Mouse (Mus musculus) neutrophil, adult 5-6 weeks (primary cell): ENCODE data around the gene Clmp. TPM values are rescaled to one million over a fixed set of nuclear protein-coding genes. Genes with fewer than 3 reads are reported as not detected.

ENCODE experiments used
- ATAC-seq: fragments of 151-379, 151-347 bp; 2 replicates; pipeline ENCODE4 v1.8.0; 2017; ENCODE audit warnings: mild to moderate bottlenecking, moderate TSS enrichment; ENCODE audit not compliant: insufficient number of reproducible peaks, poor library complexity, low FRiP score, severe bottlenecking; ENCODE audit errors: extremely low read depth
- total RNA-seq: library from RNA; stranded (forward); fragments of 200-1000 nt; gene quantifications from 2 replicates; pipeline ENCODE4 v1.2.3, GENCODE M21; 2017

Clmp gene
- total RNA-seq, 1 experiment from 2014 or later: 0.81 TPM

GRCm38 (mm10) chr9:40687053-40687452, 1.3 kb downstream of the Clmp start:
- no peak for ATAC-seq

GRCm38 (mm10) chr9:40687553-40687952, 1.8 kb downstream of the Clmp start:
- ATAC-seq: no peak

- no peak for ATAC-seq
Measured at GRCm38 (mm10) chr9:40690511-40690910, 4.7 kb downstream of the Clmp start.

GRCm38 (mm10) chr9:40693026-40693425, 7.3 kb downstream of the Clmp start:
- no peak for ATAC-seq

GRCm38 (mm10) chr9:40693768-40694167, 8.0 kb downstream of the Clmp start:
- no peak for ATAC-seq

- ATAC-seq: no peak
Measured at GRCm38 (mm10) chr9:40694284-40694683, 8.5 kb downstream of the Clmp start.

GRCm38 (mm10) chr9:40696086-40696485, 10.3 kb downstream of the Clmp start:
- no peak for ATAC-seq

- ATAC-seq: no peak
Measured at GRCm38 (mm10) chr9:40699194-40699593, 13.4 kb downstream of the Clmp start.

GRCm38 (mm10) chr9:40700253-40700652, 14.5 kb downstream of the Clmp start:
- ATAC-seq: no peak

GRCm38 (mm10) chr9:40704364-40705276, 18.9 kb downstream of the Clmp start:
- ATAC-seq: no peak

- ATAC-seq: no peak
Measured at GRCm38 (mm10) chr9:40708448-40709140, 22.8 kb downstream of the Clmp start.

GRCm38 (mm10) chr9:40709141-40709537, 23.4 kb downstream of the Clmp start:
- ATAC-seq: no peak

- ATAC-seq: no peak
Measured at GRCm38 (mm10) chr9:40709587-40709986, 23.8 kb downstream of the Clmp start.

- ATAC-seq: no peak
Measured at GRCm38 (mm10) chr9:40709991-40710390, 24.2 kb downstream of the Clmp start.

- ATAC-seq: no peak
Measured at GRCm38 (mm10) chr9:40711654-40712053, 25.9 kb downstream of the Clmp start.

GRCm38 (mm10) chr9:40717182-40717874, 31.6 kb downstream of the Clmp start:
- ATAC-seq: no peak

GRCm38 (mm10) chr9:40717875-40718185, 32.1 kb downstream of the Clmp start:
- ATAC-seq: no peak

- no peak for ATAC-seq
Measured at GRCm38 (mm10) chr9:40720881-40721280, 35.1 kb downstream of the Clmp start.

GRCm38 (mm10) chr9:40723311-40723772, 37.6 kb downstream of the Clmp start:
- ATAC-seq: no peak

- no peak for ATAC-seq
Measured at GRCm38 (mm10) chr9:40724978-40725377, 39.2 kb downstream of the Clmp start.
